Mouse (Mus musculus) macrophage (primary cell): Measurements from ENCODE around the gene Brf1. TPM values are rescaled to one million over a fixed set of nuclear protein-coding genes. Genes with fewer than 3 reads are reported as not detected.

Experiments
- H3K27ac ChIP-seq: fragments of 350-480 bp; formaldehyde crosslinking; 2 replicates; pipeline ENCODE4 v1.9.0; 2021
- H3K36me3 ChIP-seq: fragments of 350-480 bp; formaldehyde crosslinking; 2 replicates; pipeline ENCODE4 v1.9.0; 2021; ENCODE audit errors: inconsistent target
- H3K4me3 ChIP-seq: fragments of 350-480 bp; formaldehyde crosslinking; 2 replicates; pipeline ENCODE4 v1.9.0; 2021; ENCODE audit errors: inconsistent target
- H3K79me2 ChIP-seq: fragments of 350-480 bp; formaldehyde crosslinking; 2 replicates; pipeline ENCODE4 v1.9.0; 2021; ENCODE audit errors: inconsistent target
- WGBS: methylation state at CpG from one replicate; pipeline ENCODE4 v1.1.7; 2026; ENCODE audit warnings: inconsistent platforms; ENCODE audit not compliant: missing documents; 5-methylcytosine and 5-hydroxymethylcytosine counted together
- polyA plus RNA-seq: library from polyadenylated mRNA; stranded (reverse); fragments of 250-400 nt; gene quantifications from 3 replicates; pipeline ENCODE4 v1.2.4, GENCODE M21; 2018; ENCODE audit warnings: inconsistent platforms
- total RNA-seq, 78 experiments: library from RNA; depleted of rRNA; stranded (reverse); fragments of 250-400 nt; gene quantifications; 1 replicate in 9 of 78; 2 replicates in 24 of 78; 3 replicates in 43 of 78; 4 replicates in 2 of 78; pipeline ENCODE4 v1.2.4; 2018; ENCODE audit warnings: inconsistent platforms in 56 of 78

Brf1 gene
- 100 to 1,000 TPM; 183 to 360 (median 252) TPM for total RNA-seq (2018; cell fraction: chromatin; rRNA removed)
- total RNA-seq (2018; cell fraction: cytosol; rRNA removed) = 10 to 100 TPM in 18 of 26 experiments, 1 to 10 TPM in 8; 6.4 to 22.0 (median 13.0) TPM
- 100 to 1,000 TPM in 18 of 26 experiments, 10 to 100 TPM in 8; 64.8 to 206 (median 130) TPM for total RNA-seq (2018; cell fraction: nucleus; rRNA removed)
- polyA plus RNA-seq = 15.4 to 26.6 TPM (median 18.3 TPM) in 3 replicates

- Histone ChIP-seq H3K4me3 (peak within 1 kb of the TSS; percentile 63), H3K27ac (peak within 1 kb of the TSS; percentile 68), H3K79me2 (peaks cover 45% of the 10 kb centered on the region), H3K36me3 (no peaks in the 10 kb centered on the region)
- under 1% methylated on average over 89 of the region's 96 CpGs for WGBS
These were observed at the start of gene Brf1 for GRCm38 (mm10) chr12:113000294-113001132. Gene Brf1 (minus strand): TSS chr12:113000704.

DNA sequence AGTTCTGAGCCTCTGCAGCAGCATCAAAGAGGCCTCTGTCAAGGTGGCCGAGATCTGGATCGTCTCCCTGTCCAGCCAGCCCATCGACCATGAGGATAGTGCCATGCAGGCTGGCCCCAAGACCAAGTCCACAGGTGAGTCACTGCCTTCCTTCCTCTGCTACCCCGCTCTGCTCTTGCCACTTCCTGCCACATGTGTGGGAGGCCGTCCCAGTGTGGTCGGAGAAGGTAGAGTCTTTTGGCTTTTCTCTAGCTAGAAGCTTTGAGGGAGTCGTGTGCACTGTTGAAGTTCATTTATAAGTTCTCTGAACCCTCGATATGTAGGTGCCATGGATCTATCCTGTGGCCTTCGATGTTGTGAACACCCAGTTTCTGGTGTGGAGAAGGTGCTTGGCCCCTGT lies 49.3 kb upstream of the Brf1 start:
- 28% methylated on average over 9 of the region's 9 CpGs for WGBS
- H3K79me2 ChIP-seq = peaks cover 6% of the 10 kb centered on the region; the same call in 1 of the 2 replicates
- peaks cover 96% of the 10 kb centered on the region for H3K36me3 ChIP-seq
- no peak overlapping the region for H3K27ac ChIP-seq
- H3K4me3 ChIP-seq = no peak overlapping the region

GRCm38 (mm10) chr12:113048103-113048502 lies 47.6 kb upstream of the Brf1 start:
- peaks cover 23% of the 10 kb centered on the region for H3K79me2 ChIP-seq
- peaks cover 91% of the 10 kb centered on the region for H3K36me3 ChIP-seq
- no peak overlapping the region for H3K4me3 ChIP-seq
- no peak overlapping the region for H3K27ac ChIP-seq
- WGBS = 96% methylated on average over 5 of the region's 5 CpGs

GRCm38 (mm10) chr12:113046861-113047260 lies 46.4 kb upstream of the Brf1 start:
- 24% methylated on average over 15 of the region's 15 CpGs for WGBS
- no peak overlapping the region for H3K27ac ChIP-seq
- no peak overlapping the region for H3K4me3 ChIP-seq
- peaks cover 35% of the 10 kb centered on the region for H3K79me2 ChIP-seq
- H3K36me3 ChIP-seq = peaks cover 80% of the 10 kb centered on the region

- Histone ChIP-seq H3K36me3 (peaks cover 62% of the 10 kb centered on the region), H3K79me2 (peaks cover 53% of the 10 kb centered on the region), H3K27ac (no peak overlapping the region), H3K4me3 (no peak overlapping the region)
- WGBS = 86% methylated on average over 3 of the region's 3 CpGs
These were observed 44.6 kb upstream of the Brf1 start for GRCm38 (mm10) chr12:113044916-113045677.

DNA sequence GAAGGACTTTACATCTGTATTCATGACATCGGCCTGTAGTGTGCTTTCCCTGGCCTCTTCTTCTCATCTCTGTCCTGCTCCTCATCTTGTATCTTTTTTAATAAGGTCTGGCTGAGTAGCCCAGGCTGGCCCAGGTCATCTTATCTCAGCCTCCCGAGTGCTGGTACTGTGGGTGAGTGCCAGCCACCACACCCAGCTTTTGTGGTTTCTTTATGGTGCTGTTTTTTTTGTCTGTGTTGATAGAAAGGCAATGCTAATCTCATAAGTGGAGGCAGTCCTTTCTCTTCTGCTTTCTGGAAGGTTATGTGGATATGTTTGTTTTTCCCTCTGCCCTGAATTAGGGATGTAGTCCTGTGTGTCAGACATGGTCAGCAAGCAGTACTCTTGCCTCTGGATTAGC lies 42.0 kb upstream of the Brf1 start:
- H3K4me3 ChIP-seq = no peak overlapping the region
- 52% methylated on average over 2 of the region's 2 CpGs for WGBS
- H3K27ac ChIP-seq = no peak overlapping the region
- H3K36me3 ChIP-seq = peaks cover 38% of the 10 kb centered on the region
- H3K79me2 ChIP-seq = peaks cover 78% of the 10 kb centered on the region

DNA sequence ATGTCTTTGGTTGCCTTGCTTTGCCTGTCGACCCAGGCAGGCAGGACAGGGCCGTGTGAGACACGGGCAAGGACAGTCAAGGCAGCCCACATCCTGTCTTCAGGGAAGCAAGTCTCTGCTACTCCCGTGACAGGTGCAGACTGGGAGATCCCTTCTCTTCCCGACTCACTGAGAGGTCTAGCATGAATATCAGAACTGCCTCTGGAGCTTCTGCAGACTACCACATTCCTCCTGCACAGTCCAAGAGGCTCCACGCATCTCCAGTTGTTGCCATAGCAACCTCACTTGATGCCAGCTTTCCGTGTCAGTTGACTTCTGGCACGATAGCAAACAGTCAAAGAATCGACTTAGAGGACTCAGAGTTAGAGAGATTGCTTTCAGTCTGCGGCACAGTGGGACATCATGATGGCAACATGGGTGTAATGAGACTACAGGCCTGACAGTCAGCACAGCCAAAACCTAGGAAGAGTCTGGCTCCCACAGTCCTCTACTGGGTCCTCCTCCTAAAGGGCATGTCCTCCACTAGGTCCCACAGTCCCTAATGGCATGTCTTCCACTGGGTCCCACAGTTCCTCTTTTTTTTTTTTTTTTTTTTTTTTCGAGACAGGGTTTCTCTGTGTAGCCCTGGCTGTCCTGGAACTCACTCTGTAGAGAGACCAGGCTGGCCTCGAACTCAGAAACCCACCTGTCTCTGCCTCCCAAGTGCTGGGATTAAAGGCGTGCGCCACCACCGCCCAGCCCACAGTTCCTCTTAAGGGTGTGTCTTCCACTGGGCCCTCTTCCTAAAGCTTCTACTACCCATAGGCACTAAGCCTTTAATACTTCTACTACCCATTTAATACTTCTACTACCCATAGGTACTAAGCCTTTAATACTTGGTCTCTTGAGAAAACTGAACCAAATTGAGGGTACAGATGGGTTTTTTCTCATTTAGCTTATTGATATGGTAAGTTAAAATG lies 41.3 kb upstream of the Brf1 start:
- Histone ChIP-seq H3K4me3 (no peak overlapping the region), H3K36me3 (peaks cover 30% of the 10 kb centered on the region), H3K79me2 (peaks cover 86% of the 10 kb centered on the region), H3K27ac (no peak overlapping the region)
- WGBS = 89% methylated on average over 14 of the region's 15 CpGs

GRCm38 (mm10) chr12:113038414-113038813 lies 37.9 kb upstream of the Brf1 start:
- no peaks in the 10 kb centered on the region; the same call in 1 of the 2 replicates for H3K36me3 ChIP-seq
- no peak overlapping the region for H3K4me3 ChIP-seq
- no peak overlapping the region for H3K27ac ChIP-seq
- WGBS = 86% methylated on average over 4 of the region's 4 CpGs
- H3K79me2 ChIP-seq = peaks cover 100% of the 10 kb centered on the region

GRCm38 (mm10) chr12:113036996-113037395 lies 36.5 kb upstream of the Brf1 start:
- no peak overlapping the region for H3K4me3 ChIP-seq
- no peaks in the 10 kb centered on the region; the same call in 1 of the 2 replicates for H3K36me3 ChIP-seq
- WGBS = 93% methylated on average over 4 of the region's 4 CpGs
- H3K79me2 ChIP-seq = peaks cover 100% of the 10 kb centered on the region
- no peak overlapping the region for H3K27ac ChIP-seq

DNA sequence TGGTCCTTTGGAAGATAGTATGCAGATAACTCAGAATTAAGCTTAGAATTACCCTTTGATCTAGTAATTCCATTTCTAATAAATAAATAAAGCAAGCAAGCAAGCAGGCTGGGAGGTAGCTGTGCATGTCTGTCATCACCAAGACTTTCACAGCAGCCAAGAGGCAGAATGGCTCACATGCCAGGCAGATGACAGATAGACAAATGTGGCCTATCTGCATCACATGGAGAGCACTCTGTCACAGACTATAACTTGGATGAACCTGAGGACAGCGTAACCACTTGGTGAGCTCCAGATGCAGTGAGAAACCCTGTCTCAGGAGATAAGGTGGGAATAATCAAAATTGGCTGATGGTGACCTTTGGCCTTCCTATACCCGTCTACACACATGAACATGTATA lies 34.6 kb upstream of the Brf1 start:
- H3K79me2 ChIP-seq = peaks cover 95% of the 10 kb centered on the region
- no peak overlapping the region for H3K27ac ChIP-seq
- no peak overlapping the region for H3K4me3 ChIP-seq
- WGBS = 90% methylated on average over 2 of the region's 2 CpGs
- no peaks in the 10 kb centered on the region; the same call in 1 of the 2 replicates for H3K36me3 ChIP-seq

- peaks cover 13% of the 10 kb centered on the region; the same call in 1 of the 2 replicates for H3K36me3 ChIP-seq
- peaks cover 95% of the 10 kb centered on the region for H3K79me2 ChIP-seq
- 0 out of 2 replicates have a peak overlapping the region, but pooled peaks have one; percentile 81 for H3K27ac ChIP-seq
- no peak overlapping the region for H3K4me3 ChIP-seq
- WGBS = 85% methylated on average over 11 of the region's 11 CpGs
These were observed 32.1 kb upstream of the Brf1 start for GRCm38 (mm10) chr12:113032296-113033250.

DNA sequence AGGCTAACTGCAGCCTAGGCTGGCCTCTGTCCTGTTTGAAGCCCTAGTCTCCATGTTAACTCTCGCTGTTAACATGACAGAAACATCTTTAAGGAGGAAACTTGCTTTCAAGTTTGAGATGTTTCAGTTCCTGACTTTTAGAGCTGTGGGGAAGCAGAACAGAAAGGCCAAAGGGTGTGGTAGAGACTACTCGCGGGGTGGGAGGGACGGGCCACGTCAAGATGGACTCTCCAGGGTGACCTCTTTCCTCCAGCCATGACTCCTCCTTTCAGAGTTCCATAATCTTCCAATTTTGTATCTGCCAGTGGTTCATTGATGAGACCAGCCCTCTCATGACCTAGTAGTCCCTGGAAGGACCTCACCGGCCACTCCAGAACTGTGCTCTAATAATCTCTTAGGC lies 30.9 kb upstream of the Brf1 start:
- Histone ChIP-seq H3K36me3 (peaks cover 15% of the 10 kb centered on the region; the same call in 1 of the 2 replicates), H3K4me3 (no peak overlapping the region), H3K27ac (peak overlapping the region; percentile 81), H3K79me2 (peaks cover 93% of the 10 kb centered on the region)
- whole genome bisulfite sequencing = 29% methylated on average over 6 of the region's 6 CpGs

DNA sequence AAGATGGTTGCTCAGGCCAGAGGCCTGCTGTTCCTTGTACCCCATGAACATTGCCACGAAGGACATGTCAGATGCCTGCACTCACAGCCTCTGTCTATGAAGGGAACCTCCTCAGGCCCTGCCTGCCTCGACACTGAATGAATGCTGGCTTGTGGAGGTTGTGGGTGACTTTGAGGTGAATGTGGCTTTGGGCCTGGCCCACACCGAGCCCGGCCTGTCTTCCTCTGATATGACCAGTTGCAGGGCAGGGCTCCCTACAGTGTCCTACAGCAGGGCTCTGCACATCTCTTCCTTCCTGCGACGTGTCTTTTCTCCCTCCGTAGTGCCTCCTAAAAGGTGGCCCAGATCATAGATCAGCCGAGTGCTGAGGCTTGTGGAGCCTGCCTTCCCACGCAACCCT lies 30.5 kb upstream of the Brf1 start:
- WGBS = 13% methylated on average over 9 of the region's 9 CpGs
- peak overlapping the region; percentile 81 for H3K27ac ChIP-seq
- H3K4me3 ChIP-seq = no peak overlapping the region
- H3K79me2 ChIP-seq = peaks cover 91% of the 10 kb centered on the region
- peaks cover 16% of the 10 kb centered on the region; the same call in 1 of the 2 replicates for H3K36me3 ChIP-seq
